Mouse (Mus musculus): ENCODE data around the gene Hmga1. TPM values are rescaled to one million over a fixed set of nuclear protein-coding genes. Genes with fewer than 3 reads are reported as not detected.

Hmga1 gene
- polyA plus RNA-seq, 1 experiment from 2014 or later = 113 TPM

DNA sequence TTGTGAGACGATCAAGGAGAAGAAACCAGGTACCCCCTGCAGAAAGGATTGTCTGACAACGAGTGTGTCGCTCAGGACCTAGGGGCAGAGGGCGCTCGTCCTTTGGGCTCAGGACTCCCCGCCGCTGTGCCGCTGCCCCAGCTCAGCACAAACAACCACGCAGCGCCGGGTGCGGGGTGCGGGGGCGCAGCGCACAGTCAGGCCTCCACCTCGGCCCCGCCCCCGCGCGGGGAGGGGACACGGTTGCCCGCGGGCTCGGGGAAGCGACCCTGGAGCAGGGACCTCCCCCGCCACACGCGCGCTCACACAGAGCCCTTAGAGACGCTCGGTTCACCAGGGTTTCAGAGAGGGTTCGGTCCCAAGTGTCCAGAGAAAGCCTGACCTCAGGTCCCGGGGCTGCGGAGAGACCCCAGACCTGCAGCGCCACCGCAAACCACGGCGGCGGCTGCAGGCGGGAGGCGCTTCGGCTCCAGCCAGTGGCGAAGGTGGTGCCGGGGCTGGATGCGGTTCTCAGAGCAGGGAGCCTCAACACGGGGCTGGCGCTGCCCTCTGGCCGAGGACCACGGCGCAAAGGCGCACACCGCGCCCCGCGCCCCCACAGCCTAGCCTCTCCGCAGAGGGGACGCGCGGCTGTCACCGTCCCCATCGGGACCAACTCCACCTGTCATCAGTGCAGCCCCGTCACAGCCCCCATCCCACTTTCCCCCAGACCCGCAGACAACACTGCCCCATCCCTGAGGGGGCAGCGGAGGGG lies 44.3 kb upstream of the Hmga1 start:
- H3K4me1 ChIP-seq (replicated peaks; ENCODE audit: control insufficient read depth, insufficient read depth, low read length) = peaks cover 17% of the 10 kb centered on the region

DNA sequence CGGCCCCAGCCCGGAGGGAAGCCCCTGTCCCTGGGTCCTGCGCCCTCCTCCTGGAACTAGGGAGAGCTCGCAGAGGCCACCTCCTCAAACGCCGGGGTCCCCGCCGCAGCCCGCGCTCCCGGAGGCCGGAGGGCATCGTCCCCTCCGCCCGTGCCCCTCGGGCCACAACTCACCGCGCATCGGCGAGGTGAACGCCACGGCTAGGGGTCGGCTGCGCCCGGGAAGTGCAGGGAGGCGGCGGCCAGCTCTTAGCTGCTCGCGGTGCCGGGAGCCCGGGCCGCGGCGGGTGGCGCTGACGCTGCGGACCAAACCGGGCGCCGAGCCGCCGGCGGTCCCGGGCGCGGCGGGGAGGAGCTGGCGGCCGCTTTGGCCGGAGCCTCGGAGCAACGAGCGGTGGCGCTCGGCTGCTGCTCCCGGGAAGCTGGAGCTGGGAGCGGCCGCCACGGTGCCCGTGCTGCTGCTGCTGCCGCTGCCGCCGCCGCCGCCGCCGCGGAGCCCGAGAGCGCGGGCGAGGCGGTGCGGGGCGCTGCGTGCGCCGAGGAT lies 43.6 kb upstream of the Hmga1 start:
- peaks cover 19% of the 10 kb centered on the region for H3K4me1 ChIP-seq (replicated peaks; ENCODE audit: control insufficient read depth, insufficient read depth, low read length)
- under 1% methylated on average over 60 of the region's 78 CpGs for WGBS
- H3K4me2 ChIP-seq (ENCODE audit: low read length) = peak overlapping the region; percentile 92
- peaks cover 48% of the 10 kb centered on the region for H3K27me3 ChIP-seq (replicated peaks; ENCODE audit: control insufficient read depth, insufficient read depth, low read length)
- no peak overlapping the region for H3K27ac ChIP-seq (ENCODE audit: low read length)
- peak; percentile 5; the same call in 1 of the 2 replicates for ATAC-seq
- H3K4me3 ChIP-seq (replicated peaks; ENCODE audit: low read length) = peak overlapping the region; percentile 60
- peak overlapping the region; percentile 68 for H3K9ac ChIP-seq (replicated peaks; ENCODE audit: low read depth, low read length)
- no peaks in the 10 kb centered on the region for H3K36me3 ChIP-seq (ENCODE audit: control insufficient read depth, insufficient read depth)
- H3K9me3 ChIP-seq (ENCODE audit: control insufficient read depth, low read length) = no peaks in the 10 kb centered on the region

More for the DNA sequence above, 44.3 kb upstream of the Hmga1 start:
- WGBS = under 1% methylated on average over 61 of the region's 64 CpGs
- Histone ChIP-seq H3K36me3 (ENCODE audit: control insufficient read depth, insufficient read depth) (no peaks in the 10 kb centered on the region), H3K9ac (replicated peaks; ENCODE audit: low read depth, low read length) (peak overlapping the region; percentile 68), H3K9me3 (ENCODE audit: control insufficient read depth, low read length) (no peaks in the 10 kb centered on the region), H3K27ac (ENCODE audit: low read length) (0 out of 2 replicates have a peak overlapping the region, but pooled peaks have one; percentile 26), H3K4me3 (replicated peaks; ENCODE audit: low read length) (peak overlapping the region; percentile 60), H3K4me2 (ENCODE audit: low read length) (peak overlapping the region; percentile 92), H3K27me3 (replicated peaks; ENCODE audit: control insufficient read depth, insufficient read depth, low read length) (peaks cover 44% of the 10 kb centered on the region)
- ATAC-seq = peak; percentile 29

- Histone ChIP-seq H3K4me1 (replicated peaks; ENCODE audit: control insufficient read depth, insufficient read depth, low read length) (peaks cover 22% of the 10 kb centered on the region), H3K27ac (ENCODE audit: low read length) (no peak overlapping the region)
Observed at GRCm38 (mm10) chr17:27513279-27513915, 42.9 kb upstream of the Hmga1 start.

GRCm38 (mm10) chr17:27513916-27514762 lies 42.2 kb upstream of the Hmga1 start:
- H3K4me1 ChIP-seq (replicated peaks; ENCODE audit: control insufficient read depth, insufficient read depth, low read length) = peaks cover 25% of the 10 kb centered on the region
- peak; percentile 36 for ATAC-seq
- 29% methylated on average over 27 of the region's 27 CpGs for WGBS

More at GRCm38 (mm10) chr17:27513279-27513915, 42.9 kb upstream of the Hmga1 start:
- Histone ChIP-seq H3K4me3 (replicated peaks; ENCODE audit: low read length) (peak overlapping the region; percentile 60), H3K27me3 (replicated peaks; ENCODE audit: control insufficient read depth, insufficient read depth, low read length) (peaks cover 48% of the 10 kb centered on the region), H3K4me2 (ENCODE audit: low read length) (peak overlapping the region; percentile 92), H3K9ac (replicated peaks; ENCODE audit: low read depth, low read length) (peak overlapping the region; percentile 68), H3K36me3 (ENCODE audit: control insufficient read depth, insufficient read depth) (no peaks in the 10 kb centered on the region), H3K9me3 (ENCODE audit: control insufficient read depth, low read length) (no peaks in the 10 kb centered on the region)
- 1% methylated on average over 50 of the region's 66 CpGs for WGBS
- peak; percentile 36; the same call in 1 of the 2 replicates for ATAC-seq

DNA sequence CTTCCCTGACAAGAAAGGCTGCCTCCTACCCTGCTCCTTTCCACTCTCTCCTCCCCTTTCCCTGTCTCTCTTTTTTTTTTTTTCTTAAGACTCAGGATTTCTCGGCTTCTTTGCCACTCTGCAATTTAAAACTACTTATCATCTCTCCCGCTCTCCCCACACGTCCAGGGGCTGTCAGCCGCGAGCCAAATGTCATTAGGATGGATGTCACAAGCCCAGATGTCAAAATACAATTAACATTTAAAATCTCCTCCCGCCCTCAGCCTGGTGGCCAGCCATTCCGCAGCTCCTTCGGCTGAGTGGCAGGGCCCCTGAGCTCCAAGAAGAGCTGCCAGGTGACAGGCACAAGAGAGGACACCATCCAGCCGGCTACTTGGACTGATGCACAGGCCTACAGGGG lies 38.0 kb upstream of the Hmga1 start:
- no peaks in the 10 kb centered on the region for H3K9me3 ChIP-seq (ENCODE audit: control insufficient read depth, low read length)
- no peaks in the 10 kb centered on the region for H3K36me3 ChIP-seq (ENCODE audit: control insufficient read depth, insufficient read depth)
- peak; percentile 27; the same call in 1 of the 2 replicates for ATAC-seq
- peaks cover 52% of the 10 kb centered on the region for H3K27me3 ChIP-seq (replicated peaks; ENCODE audit: control insufficient read depth, insufficient read depth, low read length)
- H3K9ac ChIP-seq (replicated peaks; ENCODE audit: low read depth, low read length) = no peak overlapping the region
- 4% methylated on average over 9 of the region's 9 CpGs for WGBS
- no peak overlapping the region for H3K27ac ChIP-seq (ENCODE audit: low read length)
- H3K4me3 ChIP-seq (replicated peaks; ENCODE audit: low read length) = no peak overlapping the region
- peaks cover 18% of the 10 kb centered on the region for H3K4me1 ChIP-seq (replicated peaks; ENCODE audit: control insufficient read depth, insufficient read depth, low read length)
- H3K4me2 ChIP-seq (ENCODE audit: low read length) = no peak overlapping the region

More at GRCm38 (mm10) chr17:27513916-27514762, 42.2 kb upstream of the Hmga1 start:
- no peak overlapping the region for H3K27ac ChIP-seq (ENCODE audit: low read length)
- H3K4me2 ChIP-seq (ENCODE audit: low read length) = peak overlapping the region; percentile 92
- peaks cover 50% of the 10 kb centered on the region for H3K27me3 ChIP-seq (replicated peaks; ENCODE audit: control insufficient read depth, insufficient read depth, low read length)
- H3K9ac ChIP-seq (replicated peaks; ENCODE audit: low read depth, low read length) = no peak overlapping the region
- peak overlapping the region; percentile 60 for H3K4me3 ChIP-seq (replicated peaks; ENCODE audit: low read length)
- no peaks in the 10 kb centered on the region for H3K36me3 ChIP-seq (ENCODE audit: control insufficient read depth, insufficient read depth)
- no peaks in the 10 kb centered on the region for H3K9me3 ChIP-seq (ENCODE audit: control insufficient read depth, low read length)

GRCm38 (mm10) chr17:27518700-27519595 lies 37.3 kb upstream of the Hmga1 start:
- Histone ChIP-seq H3K36me3 (ENCODE audit: control insufficient read depth, insufficient read depth) (no peaks in the 10 kb centered on the region), H3K9ac (replicated peaks; ENCODE audit: low read depth, low read length) (no peak overlapping the region), H3K4me1 (replicated peaks; ENCODE audit: control insufficient read depth, insufficient read depth, low read length) (peaks cover 12% of the 10 kb centered on the region), H3K4me3 (replicated peaks; ENCODE audit: low read length) (no peak overlapping the region), H3K9me3 (ENCODE audit: control insufficient read depth, low read length) (no peaks in the 10 kb centered on the region), H3K4me2 (ENCODE audit: low read length) (no peak overlapping the region), H3K27me3 (replicated peaks; ENCODE audit: control insufficient read depth, insufficient read depth, low read length) (peaks cover 47% of the 10 kb centered on the region), H3K27ac (ENCODE audit: low read length) (no peak overlapping the region)
- no peak for ATAC-seq
- 32% methylated on average over 15 of the region's 15 CpGs for WGBS

DNA sequence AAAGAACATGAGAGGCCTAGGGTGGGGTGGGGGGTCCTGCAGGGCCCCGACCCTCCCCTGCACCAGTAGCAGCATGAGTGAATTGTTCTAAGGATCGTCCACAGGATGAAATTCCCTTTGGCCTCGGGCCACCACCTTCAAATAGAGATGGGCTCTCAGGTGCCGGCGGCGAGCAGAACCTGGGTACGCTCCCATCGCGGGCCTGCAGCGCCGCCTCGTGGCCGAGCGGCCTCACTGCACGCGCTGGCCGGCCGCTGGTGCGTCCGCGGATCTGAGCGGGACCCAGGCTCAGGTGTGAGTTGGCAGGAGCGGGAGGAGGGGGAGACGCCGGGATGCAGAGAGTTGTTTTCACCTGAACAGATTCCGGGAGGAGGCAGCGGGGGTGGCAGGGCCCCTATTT lies 35.7 kb upstream of the Hmga1 start:
- ATAC-seq = peak; percentile 62
- under 1% methylated on average over 27 of the region's 27 CpGs for WGBS
- H3K9ac ChIP-seq (replicated peaks; ENCODE audit: low read depth, low read length) = no peak overlapping the region; the same call in 1 of the 2 replicates
- H3K4me3 ChIP-seq (replicated peaks; ENCODE audit: low read length) = no peak overlapping the region
- peak overlapping the region; percentile 31 for H3K4me2 ChIP-seq (ENCODE audit: low read length)
- H3K9me3 ChIP-seq (ENCODE audit: control insufficient read depth, low read length) = no peaks in the 10 kb centered on the region
- no peak overlapping the region for H3K27ac ChIP-seq (ENCODE audit: low read length)
- H3K36me3 ChIP-seq (ENCODE audit: control insufficient read depth, insufficient read depth) = no peaks in the 10 kb centered on the region
- H3K4me1 ChIP-seq (replicated peaks; ENCODE audit: control insufficient read depth, insufficient read depth, low read length) = peaks cover 10% of the 10 kb centered on the region
- peaks cover 32% of the 10 kb centered on the region for H3K27me3 ChIP-seq (replicated peaks; ENCODE audit: control insufficient read depth, insufficient read depth, low read length)

- H3K9me3 ChIP-seq (ENCODE audit: control insufficient read depth, low read length) = no peaks in the 10 kb centered on the region
- ATAC-seq = no peak
- no peak within 1 kb of the TSS for H3K4me3 ChIP-seq (replicated peaks; ENCODE audit: low read length)
- H3K4me2 ChIP-seq (ENCODE audit: low read length) = peak within 1 kb of the TSS; percentile 31
- H3K27me3 ChIP-seq (replicated peaks; ENCODE audit: control insufficient read depth, insufficient read depth, low read length) = peaks cover 27% of the 10 kb centered on the region
- no peak within 1 kb of the TSS; the same call in 1 of the 2 replicates for H3K9ac ChIP-seq (replicated peaks; ENCODE audit: low read depth, low read length)
- WGBS = 77% methylated on average over 5 of the region's 5 CpGs
- H3K4me1 ChIP-seq (replicated peaks; ENCODE audit: control insufficient read depth, insufficient read depth, low read length) = peaks cover 10% of the 10 kb centered on the region
- H3K27ac ChIP-seq (ENCODE audit: low read length) = no peak within 1 kb of the TSS
- no peaks in the 10 kb centered on the region for H3K36me3 ChIP-seq (ENCODE audit: control insufficient read depth, insufficient read depth)
Observed at GRCm38 (mm10) chr17:27521303-27521702, 35.0 kb upstream of the Hmga1 start, which contains the start of gene Grm4. Gene Grm4 (minus strand): TSS chr17:27521403.
